Mouse (Mus musculus) limb, embryonic 14.5 days (tissue): ENCODE results near the gene Wwc1. TPM values are rescaled to one million over a fixed set of nuclear protein-coding genes. Genes with fewer than 3 reads are reported as not detected.
"Not testable (repeated sequence)": the region's sequence is repeated elsewhere in the genome, so short reads cannot be mapped to it uniquely, and the experiment has no call there.

Experiments
- ATAC-seq: fragments of 200-750 bp; cut with Nextera tagmentation; 2 replicates; pipeline ENCODE4 v1.8.0; 2017; ENCODE audit warnings: low read depth, moderate number of reproducible peaks, moderate TSS enrichment; ENCODE audit not compliant: low FRiP score
- DNase-seq: peaks from one replicate; pipeline ENCODE4 v3.0.0-alpha.2; 2015; ENCODE audit warnings: low spot score
- H3K27ac ChIP-seq: fragments of 300-500 bp; sonication (generic); replicated peaks from 2 replicates; pipeline ENCODE4 v1.5.1; 2014; ENCODE audit warnings: low read depth, mild to moderate bottlenecking, low read length, moderate library complexity, mixed read lengths
- H3K27me3 ChIP-seq: fragments of 300-500 bp; sonication (generic); 2 replicates; pipeline ENCODE4 v1.6.1; 2014; ENCODE audit warnings: low read length, mixed read lengths; ENCODE audit not compliant: control insufficient read depth, insufficient read depth
- H3K36me3 ChIP-seq: fragments of 300-500 bp; sonication (generic); 2 replicates; pipeline ENCODE4 v1.6.1; 2014; ENCODE audit warnings: mild to moderate bottlenecking, low read length, moderate library complexity, mixed read lengths; ENCODE audit not compliant: control insufficient read depth, insufficient read depth
- H3K4me1 ChIP-seq: fragments of 300-500 bp; sonication (generic); 2 replicates; pipeline ENCODE4 v1.6.1; 2014; ENCODE audit warnings: antibody characterized with exemption, low read length, mixed read lengths; ENCODE audit not compliant: control insufficient read depth, insufficient read depth
- H3K4me2 ChIP-seq: fragments of 300-500 bp; sonication (generic); replicated peaks from 2 replicates; pipeline ENCODE4 v1.6.1; 2014; ENCODE audit warnings: low read depth, mild to moderate bottlenecking, low read length, moderate library complexity; ENCODE audit not compliant: severe bottlenecking
- H3K4me3 ChIP-seq: fragments of 300-500 bp; sonication (generic); replicated peaks from 2 replicates; pipeline ENCODE4 v1.5.1; 2014; ENCODE audit warnings: low read length
- H3K9ac ChIP-seq: fragments of 300-500 bp; sonication (generic); 2 replicates; pipeline ENCODE4 v1.6.1; 2014; ENCODE audit warnings: mild to moderate bottlenecking, low read depth, low read length, moderate library complexity; ENCODE audit not compliant: severe bottlenecking
- H3K9me3 ChIP-seq: fragments of 300-500 bp; sonication (generic); 2 replicates; pipeline ENCODE4 v1.6.1; 2016; ENCODE audit warnings: low read length; ENCODE audit not compliant: control insufficient read depth
- POLR2A ChIP-seq: fragments of 200-500 bp; IDR thresholded peaks from 2 replicates; pipeline ENCODE4 v1.8.0; 2012; ENCODE audit warnings: inconsistent platforms, mild to moderate bottlenecking, moderate library complexity, borderline replicate concordance; ENCODE audit not compliant: insufficient read depth, insufficient read length; ENCODE audit errors: extremely low read depth
- WGBS: fragments of 180-500 bp; shearing (Covaris S2); extraction: QIAGEN DNeasy Blood & Tissue Kit; methylation state at CpG from one replicate; pipeline ENCODE4 v1.1.7; 2014; 5-methylcytosine and 5-hydroxymethylcytosine counted together
- polyA plus RNA-seq, 2 experiments: library from polyadenylated mRNA; depleted of rRNA in 1 of 2; stranded (reverse) in 1 of 2; unstranded in 1 of 2; fragments of >200 nt; fragmentation: Nextera tagmentation in 1 of 2; extraction: Ambion mirVana in 1 of 2; gene quantifications; 2 replicates each; pipeline versions ENCODE4 v1.2.1 to v1.2.3; 2012 to 2014

Wwc1 gene
- polyA plus RNA-seq, 2 experiments: 5.8 to 13.9 TPM

DNA sequence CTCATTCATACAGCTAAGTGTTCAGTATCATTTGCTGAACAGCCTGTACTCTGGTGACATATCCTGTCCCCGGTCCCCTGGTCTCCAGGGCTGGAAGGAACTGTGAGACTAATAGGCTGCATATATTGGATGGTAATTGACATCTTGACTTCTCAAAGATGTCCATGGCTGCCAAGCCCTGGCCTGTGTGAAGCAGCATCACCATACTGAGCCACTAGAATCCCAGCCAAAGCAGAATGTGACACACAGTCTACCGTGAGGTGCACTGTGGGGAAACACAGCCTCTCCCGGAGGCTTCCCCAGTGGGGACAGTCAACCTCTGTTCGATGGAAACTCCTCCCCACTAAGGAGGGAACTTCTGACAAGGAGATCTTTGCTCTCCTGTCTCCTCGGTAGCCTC is 125.4 kb downstream of the Wwc1 start:
- Histone ChIP-seq H3K36me3 (peaks cover 3% of the 10 kb centered on the region; the same call in 1 of the 2 replicates), H3K4me3 (no peak overlapping the region), H3K4me1 (0 out of 2 replicates have a peak, but pooled peaks cover 3% of the 10 kb centered on the region), H3K9ac (no peak overlapping the region), H3K4me2 (no peak overlapping the region), H3K27ac (no peak overlapping the region), H3K9me3 (no peaks in the 10 kb centered on the region), H3K27me3 (no peaks in the 10 kb centered on the region)
- TF ChIP-seq POLR2A: no peak
- DNase-seq (no peak), ATAC-seq (no peak)
- WGBS: 89% methylated on average over 5 of the region's 5 CpGs

DNA sequence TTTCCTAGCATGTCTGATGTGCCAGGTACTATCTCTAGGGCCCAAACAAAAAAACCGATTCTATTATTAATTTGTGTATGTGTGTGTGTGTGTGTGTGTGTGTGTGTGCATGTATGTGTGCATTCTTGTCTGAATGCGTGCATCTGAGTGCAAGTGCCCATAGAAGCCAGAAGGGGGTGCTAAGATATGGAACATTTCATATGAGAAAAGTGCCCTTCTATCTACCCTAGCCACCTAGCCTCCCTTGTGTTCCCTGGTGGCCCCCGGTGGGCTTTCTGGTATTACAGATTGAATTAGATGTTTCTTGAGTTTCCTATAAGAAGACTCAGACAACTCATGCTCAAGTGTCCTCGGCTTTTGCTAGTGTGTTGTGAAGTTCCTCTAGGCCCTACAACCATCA is 126.7 kb downstream of the Wwc1 start:
- ATAC-seq: no peak
- WGBS: 94% methylated on average over 4 of the region's 4 CpGs
- no peak overlapping the region for H3K27ac ChIP-seq

DNA sequence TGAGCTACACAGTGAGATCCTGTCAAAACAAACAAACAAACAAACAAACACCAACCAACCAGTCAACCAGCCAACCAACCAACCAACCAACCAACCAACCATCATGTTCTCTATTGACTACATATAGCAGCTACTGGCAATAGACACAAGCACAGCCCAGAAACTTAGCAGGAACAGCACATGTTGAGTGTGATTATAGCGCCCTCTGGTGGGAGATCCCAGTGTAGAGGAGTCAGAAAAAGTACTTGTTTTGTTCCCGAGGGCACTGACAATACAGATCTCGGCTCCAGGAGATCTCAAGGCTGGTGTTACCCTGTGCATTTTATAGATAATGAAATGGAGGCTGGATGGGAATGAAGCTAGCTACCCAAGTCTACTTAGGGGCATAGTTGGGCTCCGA is 127.6 kb downstream of the Wwc1 start:
- H3K27me3 ChIP-seq: no peaks in the 10 kb centered on the region
- H3K36me3 ChIP-seq: peaks cover 3% of the 10 kb centered on the region; the same call in 1 of the 2 replicates
- H3K4me2 ChIP-seq: no peak overlapping the region
- H3K4me3 ChIP-seq: no peak overlapping the region
- ATAC-seq (no peak), DNase-seq (no peak)
- no peak for TF ChIP-seq POLR2A
- H3K9me3 ChIP-seq: no peaks in the 10 kb centered on the region
- no peak overlapping the region for H3K9ac ChIP-seq
- H3K27ac ChIP-seq: no peak overlapping the region
- H3K4me1 ChIP-seq: 0 out of 2 replicates have a peak, but pooled peaks cover 3% of the 10 kb centered on the region
- WGBS: 53% methylated on average over 4 of the region's 4 CpGs

More for the DNA sequence above, 126.7 kb downstream of the Wwc1 start:
- no peak overlapping the region for H3K4me2 ChIP-seq
- no peaks in the 10 kb centered on the region for H3K9me3 ChIP-seq
- H3K36me3 ChIP-seq: peaks cover 3% of the 10 kb centered on the region; the same call in 1 of the 2 replicates
- no peak for TF ChIP-seq POLR2A
- DNase-seq: no peak
- H3K9ac ChIP-seq: no peak overlapping the region
- 0 out of 2 replicates have a peak, but pooled peaks cover 3% of the 10 kb centered on the region for H3K4me1 ChIP-seq
- H3K4me3 ChIP-seq: no peak overlapping the region
- no peaks in the 10 kb centered on the region for H3K27me3 ChIP-seq

DNA sequence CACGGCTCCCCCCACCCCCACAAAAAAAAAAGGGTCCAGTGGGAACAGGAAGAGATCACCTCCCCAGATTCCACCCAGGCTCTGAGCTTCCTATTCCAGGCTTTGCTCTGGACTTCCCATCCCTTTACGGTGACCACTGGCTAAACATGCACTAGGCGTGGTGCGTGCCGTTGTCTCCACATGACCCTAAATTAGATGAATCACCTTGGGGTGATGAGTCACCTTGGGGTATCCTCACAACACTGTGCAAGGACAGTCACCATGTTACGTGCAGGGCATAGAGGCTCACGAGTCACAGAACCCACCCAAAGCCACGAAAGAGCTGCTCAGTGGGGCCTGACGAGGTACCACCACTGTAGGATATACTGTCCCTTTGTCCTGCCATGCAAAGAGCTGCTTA is 136.0 kb downstream of the Wwc1 start:
- Histone ChIP-seq H3K9ac (no peak overlapping the region), H3K27ac (no peak overlapping the region), H3K4me1 (no peaks in the 10 kb centered on the region), H3K4me3 (no peak overlapping the region), H3K9me3 (no peaks in the 10 kb centered on the region), H3K4me2 (no peak overlapping the region), H3K27me3 (no peaks in the 10 kb centered on the region), H3K36me3 (no peaks in the 10 kb centered on the region)
- DNase-seq (no peak), ATAC-seq (no peak)
- WGBS: 85% methylated on average over 9 of the region's 9 CpGs
- TF ChIP-seq POLR2A: no peak

DNA sequence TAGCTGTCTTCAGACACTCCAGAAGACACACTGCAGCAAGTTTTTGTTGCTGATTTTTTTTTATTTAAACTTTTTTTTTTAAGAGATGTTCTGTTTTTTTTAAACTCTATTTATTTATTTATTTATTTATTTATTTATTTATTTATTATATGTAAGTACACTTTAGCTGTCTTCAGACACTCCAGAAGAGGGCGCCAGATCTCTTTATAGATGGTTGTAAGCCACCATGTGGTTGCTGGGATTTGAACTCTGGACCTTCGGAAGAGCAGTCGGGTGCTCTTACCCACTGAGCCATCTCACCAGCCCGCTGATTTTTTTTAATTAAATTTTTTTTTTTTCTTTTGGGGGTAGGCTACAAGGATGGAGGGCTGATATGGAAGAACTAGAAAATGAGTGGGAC is 137.8 kb downstream of the Wwc1 start:
- H3K36me3 ChIP-seq, H3K9me3 ChIP-seq, H3K9ac ChIP-seq, H3K4me1 ChIP-seq, H3K27ac ChIP-seq, H3K27me3 ChIP-seq, DNase-seq, ATAC-seq, H3K4me2 ChIP-seq, H3K4me3 ChIP-seq: not testable (repeated sequence)
- WGBS: 82% methylated on average over 4 of the region's 4 CpGs
